Mouse (Mus musculus): ENCODE data around the gene Asb4.

DNA sequence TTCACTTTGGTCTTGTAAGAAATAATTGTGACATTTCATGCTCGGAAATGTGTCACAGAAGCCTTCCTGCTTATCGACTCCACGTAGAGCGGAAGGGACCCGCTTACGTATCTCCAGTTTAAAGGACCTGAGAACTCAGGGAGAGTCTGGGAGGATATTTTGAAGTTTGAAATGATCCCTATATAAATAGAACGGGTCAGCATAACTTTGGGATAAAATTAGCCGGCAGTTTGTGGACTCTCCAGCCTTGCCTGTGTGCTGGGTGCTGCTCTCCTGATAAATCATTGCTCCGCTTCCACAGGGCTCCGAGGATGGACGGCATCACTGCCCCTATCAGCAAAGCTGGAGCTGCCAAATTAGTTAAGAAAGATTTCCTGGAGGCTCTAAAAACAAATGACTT, 7.1 kb downstream of the Asb4 start:
- no peak for TF ChIP-seq ZKSCAN1 (IDR thresholded peaks at IDR 0.05; ENCODE audit: borderline replicate concordance, low read depth, low read length)
- no peak for TF ChIP-seq ZMIZ1 (IDR thresholded peaks at IDR 0.05; ENCODE audit: low read depth, low read length)
- no peak for TF ChIP-seq MAX (IDR thresholded peaks at IDR 0.05; ENCODE audit: low read length)
- no peak for TF ChIP-seq CTCF (conservative IDR thresholded peaks at IDR 0.05 in 1 of 2, IDR thresholded peaks at IDR 0.05 in 1 of 2; ENCODE audit: low read depth in 2 of 2, low read length in 2 of 2)
- TF ChIP-seq TCF12 (IDR thresholded peaks at IDR 0.05; ENCODE audit: low read depth, low read length) = no peak
- no peak for TF ChIP-seq POLR2A (IDR thresholded peaks at IDR 0.05; ENCODE audit: low read depth, low read length)
- TF ChIP-seq MAFK (IDR thresholded peaks at IDR 0.05; ENCODE audit: insufficient replicate concordance, low read length) = no peak
- TF ChIP-seq NRF1 (IDR thresholded peaks at IDR 0.05; ENCODE audit: low read depth, low read length) = no peak
- no peak for TF ChIP-seq E2F4 (IDR thresholded peaks at IDR 0.05; ENCODE audit: insufficient replicate concordance, low read depth, low read length)
- TF ChIP-seq GABPA (IDR thresholded peaks at IDR 0.05; ENCODE audit: insufficient replicate concordance, low read depth, low read length) = no peak
- no peak for TF ChIP-seq PAX5 (IDR thresholded peaks at IDR 0.05; ENCODE audit: low read length)
- TF ChIP-seq MEF2A (IDR thresholded peaks at IDR 0.05; ENCODE audit: borderline replicate concordance, low read depth, low read length) = no peak
- no peak for TF ChIP-seq USF1 (IDR thresholded peaks at IDR 0.05; ENCODE audit: low read depth, low read length)

All from CH12.LX (cell line).